Mouse (Mus musculus): ENCODE measurements around the gene Olfr1102. TPM values are rescaled to one million over a fixed set of nuclear protein-coding genes. Genes with fewer than 3 reads are reported as not detected.

Gene Olfr1102
- total and polyA plus RNA-seq, 2 experiments = not detected

- DNase-seq (ENCODE audit: extremely low read depth, low read depth, low spot score) = no peak
- H3K27me3 ChIP-seq (ENCODE audit: control insufficient read depth, insufficient read depth, low read length) = no peaks in the 10 kb centered on the region
- no peaks in the 10 kb centered on the region for H3K79me2 ChIP-seq (ENCODE audit: control insufficient read depth, insufficient read depth, low read length)
- TF ChIP-seq POLR2A (IDR thresholded peaks at IDR 0.05; ENCODE audit: extremely low read depth, insufficient read depth, low read length) (no peak), CTCF (IDR thresholded peaks at IDR 0.05; ENCODE audit: low read depth, low read length) (no peak)
- H3K9ac ChIP-seq (ENCODE audit: low read depth, low read length) = no peak within 1 kb of the TSS
- H3K4me1 ChIP-seq (ENCODE audit: control insufficient read depth, insufficient read depth, low read length) = no peaks in the 10 kb centered on the region
- no peak within 1 kb of the TSS for H3K27ac ChIP-seq (replicated peaks; ENCODE audit: insufficient read depth, low read depth, low read length)
- WGBS = 66% methylated on average over 1 of the region's 1 CpGs
- H3K36me3 ChIP-seq (ENCODE audit: control insufficient read depth, insufficient read depth, low read length) = no peaks in the 10 kb centered on the region
- no peak within 1 kb of the TSS for H3K4me3 ChIP-seq (ENCODE audit: insufficient read depth, low read depth, low read length)
Observed at GRCm38 (mm10) chr2:87052173-87052572, 54.0 kb downstream of the Olfr1102 start, which contains the start of gene Olfr1106. Olfr1106 (minus strand) TSS chr2:87052273.

Other genes starting within 250 kb of the Olfr1102 start
- not detected in 2 replicates for gene Olfr1090, start 239.4 kb upstream of the Olfr1102 start, total RNA-seq (2014; rRNA removed)
- gene Olfr1090, start 239.4 kb upstream of the Olfr1102 start, polyA plus RNA-seq (2012; rRNA removed) = not detected in 2 replicates
- gene Olfr1093, start 215.9 kb upstream of the Olfr1102 start, total RNA-seq (2014; rRNA removed) = not detected in 2 replicates
- gene Olfr1093, start 215.9 kb upstream of the Olfr1102 start, polyA plus RNA-seq (2012; rRNA removed) = not detected in 2 replicates
- not detected in 2 replicates for gene Olfr141, start 188.4 kb upstream of the Olfr1102 start, total RNA-seq (2014; rRNA removed)
- not detected in 2 replicates for gene Olfr141, start 188.4 kb upstream of the Olfr1102 start, polyA plus RNA-seq (2012; rRNA removed)
- not detected in 2 replicates for gene Olfr1094, start 173.7 kb upstream of the Olfr1102 start, total RNA-seq (2014; rRNA removed)
- not detected in 2 replicates for gene Olfr1094, start 173.7 kb upstream of the Olfr1102 start, polyA plus RNA-seq (2012; rRNA removed)
- not detected in 2 replicates for gene Olfr1095, start 146.7 kb upstream of the Olfr1102 start, total RNA-seq (2014; rRNA removed)
- not detected in 2 replicates for gene Olfr1095, start 146.7 kb upstream of the Olfr1102 start, polyA plus RNA-seq (2012; rRNA removed)
- gene Gm13723, start 123.6 kb upstream of the Olfr1102 start, total RNA-seq (2014; rRNA removed) = not detected in 2 replicates
- not detected in 2 replicates for gene Gm13723, start 123.6 kb upstream of the Olfr1102 start, polyA plus RNA-seq (2012; rRNA removed)
- not detected in 2 replicates for gene Olfr1097, start 106.2 kb upstream of the Olfr1102 start, total RNA-seq (2014; rRNA removed)
- not detected in 2 replicates for gene Olfr1097, start 106.2 kb upstream of the Olfr1102 start, polyA plus RNA-seq (2012; rRNA removed)
- gene Olfr1098, start 73.9 kb upstream of the Olfr1102 start, total RNA-seq (2014; rRNA removed) = not detected in 2 replicates
- not detected in 2 replicates for gene Olfr1098, start 73.9 kb upstream of the Olfr1102 start, polyA plus RNA-seq (2012; rRNA removed)
- gene Olfr1099, start 37.7 kb upstream of the Olfr1102 start, total RNA-seq (2014; rRNA removed) = not detected in 2 replicates
- gene Olfr1099, start 37.7 kb upstream of the Olfr1102 start, polyA plus RNA-seq (2012; rRNA removed) = not detected in 2 replicates
- not detected in 2 replicates for gene Olfr1100, start 18.4 kb upstream of the Olfr1102 start, total RNA-seq (2014; rRNA removed)
- gene Olfr1100, start 18.4 kb upstream of the Olfr1102 start, polyA plus RNA-seq (2012; rRNA removed) = not detected in 2 replicates
- gene Olfr1101, start 7.2 kb upstream of the Olfr1102 start, total RNA-seq (2014; rRNA removed) = not detected in 2 replicates
- gene Olfr1101, start 7.2 kb upstream of the Olfr1102 start, polyA plus RNA-seq (2012; rRNA removed) = not detected in 2 replicates
- gene Olfr1104, start 28.7 kb downstream of the Olfr1102 start, total RNA-seq (2014; rRNA removed) = not detected in 2 replicates
- gene Olfr1104, start 28.7 kb downstream of the Olfr1102 start, polyA plus RNA-seq (2012; rRNA removed) = not detected in 2 replicates
- not detected in 2 replicates for gene Olfr1105, start 38.1 kb downstream of the Olfr1102 start, total RNA-seq (2014; rRNA removed)
- gene Olfr1105, start 38.1 kb downstream of the Olfr1102 start, polyA plus RNA-seq (2012; rRNA removed) = not detected in 2 replicates
- not detected in 2 replicates for gene Olfr1106, start 53.9 kb downstream of the Olfr1102 start, total RNA-seq (2014; rRNA removed)
- gene Olfr1106, start 53.9 kb downstream of the Olfr1102 start, polyA plus RNA-seq (2012; rRNA removed) = not detected in 2 replicates
- gene Olfr1107, start 77.4 kb downstream of the Olfr1102 start, total RNA-seq (2014; rRNA removed) = not detected in 2 replicates
- gene Olfr1107, start 77.4 kb downstream of the Olfr1102 start, polyA plus RNA-seq (2012; rRNA removed) = not detected in 2 replicates
- gene Olfr1109, start 97.6 kb downstream of the Olfr1102 start, total RNA-seq (2014; rRNA removed) = not detected in 2 replicates
- gene Olfr1109, start 97.6 kb downstream of the Olfr1102 start, polyA plus RNA-seq (2012; rRNA removed) = not detected in 2 replicates
- not detected in 2 replicates for gene Olfr259, start 116.2 kb downstream of the Olfr1102 start, total RNA-seq (2014; rRNA removed)
- gene Olfr259, start 116.2 kb downstream of the Olfr1102 start, polyA plus RNA-seq (2012; rRNA removed) = not detected in 2 replicates
- gene Olfr1110, start 141.9 kb downstream of the Olfr1102 start, total RNA-seq (2014; rRNA removed) = not detected in 2 replicates
- not detected in 2 replicates for gene Olfr1110, start 141.9 kb downstream of the Olfr1102 start, polyA plus RNA-seq (2012; rRNA removed)
- gene Olfr1111, start 154.2 kb downstream of the Olfr1102 start, total RNA-seq (2014; rRNA removed) = not detected in 2 replicates
- gene Olfr1111, start 154.2 kb downstream of the Olfr1102 start, polyA plus RNA-seq (2012; rRNA removed) = not detected in 2 replicates
- not detected in 2 replicates for gene Olfr1112, start 189.4 kb downstream of the Olfr1102 start, total RNA-seq (2014; rRNA removed)
- gene Olfr1112, start 189.4 kb downstream of the Olfr1102 start, polyA plus RNA-seq (2012; rRNA removed) = not detected in 2 replicates
- gene Olfr1113, start 210.6 kb downstream of the Olfr1102 start, total RNA-seq (2014; rRNA removed) = not detected in 2 replicates
- gene Olfr1113, start 210.6 kb downstream of the Olfr1102 start, polyA plus RNA-seq (2012; rRNA removed) = not detected in 2 replicates
- not detected in 2 replicates for gene Olfr1115, start 249.6 kb downstream of the Olfr1102 start, total RNA-seq (2014; rRNA removed)
- gene Olfr1115, start 249.6 kb downstream of the Olfr1102 start, polyA plus RNA-seq (2012; rRNA removed) = not detected in 2 replicates

All from liver, adult 2 months (tissue).